Mouse (Mus musculus) frontal cortex, adult 2 months (tissue): ENCODE measurements around the gene Ppcs. TPM values are rescaled to one million over a fixed set of nuclear protein-coding genes. Genes with fewer than 3 reads are reported as not detected.
A peak's percentile ranks its signal among the peaks of the same experiment; 100 is the strongest.

ENCODE experiments used
- DNase-seq, 2 experiments: peaks; one replicate each; pipeline ENCODE4 v3.0.0; 2022; ENCODE audit warnings: low spot score in 1 of 2; ENCODE audit errors: extremely low spot score in 1 of 2
- polyA plus RNA-seq: library from polyadenylated mRNA; depleted of rRNA; stranded (reverse); fragments of >200 nt; gene quantifications from 2 replicates; pipeline ENCODE4 v1.2.3, GENCODE M21; 2012; rRNA removed

The Ppcs gene
- polyA plus RNA-seq, result 7.7 and 10.3 TPM in 2 replicates

DNA sequence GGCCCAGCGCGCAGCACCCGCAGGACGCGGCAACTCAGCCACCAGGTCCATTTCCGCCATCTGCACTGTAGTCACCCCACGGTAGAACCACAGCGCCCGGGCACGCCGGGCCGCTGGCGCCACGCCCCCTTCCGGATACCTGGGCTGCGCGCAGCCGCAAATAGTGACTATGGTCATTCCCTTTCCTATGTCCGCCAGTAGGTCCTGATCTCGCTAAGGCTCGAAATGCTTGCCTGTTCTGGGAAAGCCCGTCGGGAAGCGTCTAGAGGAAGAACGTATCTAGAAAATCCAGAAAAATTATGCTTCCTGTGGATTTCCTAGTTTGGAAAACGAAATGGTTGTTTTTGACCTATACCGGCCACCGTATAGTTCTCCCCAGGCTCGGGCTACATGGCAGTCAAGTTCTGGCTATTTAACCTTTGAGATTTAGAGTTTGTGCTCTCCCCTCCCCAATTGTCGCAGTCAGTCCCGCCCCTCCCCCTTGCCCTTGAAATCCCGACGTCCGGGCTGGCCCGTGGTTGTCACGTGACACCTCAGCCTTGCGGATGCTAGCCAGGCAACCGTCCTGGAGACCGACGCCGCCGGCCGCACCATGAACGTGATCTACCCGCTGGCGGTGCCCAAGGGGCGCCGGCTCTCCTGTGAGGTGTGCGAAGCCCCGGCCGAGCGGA, at the start of gene Ppcs, which contains the start of gene Zmynd12:
Ppcs (minus strand) TSS at position 127 of the 671 bp plus-strand sequence.
Zmynd12 (plus strand) TSS at position 521 of the 671 bp plus-strand sequence.
- DNase-seq, result peak; percentile 71 to 90

DNA sequence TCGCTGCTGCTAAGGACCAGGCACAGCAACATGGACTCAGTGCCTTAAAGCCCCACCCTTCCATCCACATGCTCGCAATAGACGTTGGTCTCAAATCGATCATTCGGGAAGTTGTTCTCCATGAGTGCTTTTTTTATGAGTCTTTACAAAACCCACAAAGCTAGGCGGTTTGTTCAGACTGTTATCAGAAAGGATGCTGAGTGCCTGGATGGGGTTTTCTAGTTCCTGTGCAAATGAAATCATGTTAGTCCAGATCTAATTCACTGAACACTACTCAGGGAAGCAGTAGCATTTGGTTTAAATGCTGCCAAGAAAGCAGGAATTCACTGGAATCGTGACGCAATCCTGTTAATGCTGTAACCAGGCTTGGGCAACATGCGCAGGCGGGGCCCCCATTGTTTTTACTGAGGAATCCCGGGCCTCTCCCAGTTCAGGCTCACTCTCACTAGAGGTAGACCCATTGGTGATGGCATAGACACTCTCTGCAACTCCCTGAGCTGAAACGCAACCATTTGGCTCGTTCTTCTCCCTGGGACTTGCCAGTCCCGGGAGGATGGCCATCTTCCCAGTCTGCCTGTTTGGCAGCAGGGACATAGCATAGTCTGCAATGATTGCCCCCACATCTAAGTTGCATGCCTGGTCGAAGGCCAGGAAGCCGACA, 45.6 kb upstream of the Ppcs start:
- peak in 1 of 2 experiments; percentile 25 for DNase-seq

- no peak for DNase-seq
Measured at GRCm38 (mm10) chr4:119465841-119466240, 43.6 kb upstream of the Ppcs start.

GRCm38 (mm10) chr4:119463756-119464419, 41.7 kb upstream of the Ppcs start:
- no peak for DNase-seq

DNA sequence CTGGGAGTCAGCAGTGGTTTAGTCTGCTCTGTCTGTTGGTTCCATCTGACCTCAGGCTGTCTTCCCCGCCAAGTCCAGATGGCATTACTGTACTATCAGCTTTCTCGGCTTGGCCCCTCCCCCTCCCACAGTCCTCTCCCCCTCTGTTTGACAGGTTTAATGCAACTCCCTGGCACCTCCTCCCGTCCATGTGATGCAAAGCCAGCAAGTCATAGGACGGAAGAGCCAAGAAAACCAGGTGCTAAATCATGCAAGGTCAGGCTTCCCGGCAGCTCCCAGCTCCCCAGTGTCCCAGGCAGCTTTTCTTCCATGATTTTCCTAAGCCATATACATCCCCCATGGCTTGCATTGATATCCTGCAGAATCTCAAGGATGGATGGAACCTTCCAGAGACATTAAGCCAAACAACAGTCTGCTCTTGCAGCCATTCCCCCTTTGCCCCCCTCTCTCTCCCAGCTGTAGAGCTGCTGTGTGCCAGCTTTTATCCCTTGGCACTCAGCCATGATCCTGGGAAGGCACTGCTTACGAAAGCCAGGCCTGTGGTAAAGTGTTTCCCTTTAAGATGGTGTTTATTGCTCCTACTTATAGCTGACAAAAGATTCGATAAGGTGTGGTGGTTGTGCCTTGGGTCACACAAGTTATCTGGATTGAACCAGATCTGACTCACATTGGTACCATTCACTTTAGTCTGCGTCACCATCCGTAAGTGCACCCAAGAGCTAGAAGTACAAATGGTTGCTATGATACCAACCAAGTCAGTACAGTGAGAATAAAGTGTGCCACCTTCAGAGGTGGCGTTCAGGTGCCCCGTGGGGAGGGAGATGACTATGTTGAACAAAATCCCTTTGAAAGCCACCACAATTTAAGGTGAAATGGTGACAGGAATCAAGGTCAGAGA, 40.9 kb upstream of the Ppcs start:
- peak in 1 of 2 experiments; percentile 28 for DNase-seq

DNA sequence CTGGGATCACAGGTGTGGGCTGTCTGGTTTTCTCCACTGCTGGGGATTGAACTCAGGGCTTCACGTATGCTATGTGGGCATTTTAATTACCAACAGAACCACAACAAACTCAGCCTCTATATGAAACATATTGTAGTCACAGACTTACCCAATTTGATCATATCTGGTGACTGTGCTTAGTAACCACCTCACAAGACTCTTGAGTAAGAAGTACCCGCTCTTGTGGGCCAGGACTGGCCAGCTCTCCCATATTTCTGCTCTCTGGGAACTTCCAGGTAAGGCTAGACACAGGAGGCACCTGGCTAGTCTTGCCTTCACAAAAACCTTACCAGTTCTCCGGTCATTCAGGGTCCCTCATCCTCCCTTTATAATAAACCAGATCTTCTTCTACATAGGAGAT, 40.2 kb upstream of the Ppcs start:
- DNase-seq, result no peak

GRCm38 (mm10) chr4:119460728-119461141, 38.5 kb upstream of the Ppcs start:
- DNase-seq, result peak; percentile 71 to 89

DNA sequence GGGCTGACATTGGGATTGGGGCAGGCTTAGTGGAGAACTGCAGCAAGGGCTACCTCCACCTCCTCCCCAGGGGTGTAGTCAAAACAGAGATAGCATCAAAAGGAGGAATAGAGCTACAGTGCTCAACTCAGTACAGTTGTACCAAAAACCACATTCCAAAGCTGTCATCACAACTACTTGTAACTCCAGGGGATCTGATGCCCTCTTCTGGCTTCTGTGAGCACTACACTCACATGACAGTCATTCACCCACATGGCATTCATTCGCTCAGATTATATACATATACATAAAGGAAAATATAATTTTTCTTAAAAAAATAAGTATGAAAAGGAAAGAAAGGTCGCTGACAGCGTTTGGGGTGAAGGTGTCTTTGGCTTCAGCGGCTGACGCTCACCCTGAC, 38.1 kb upstream of the Ppcs start:
- peak in 1 of 2 experiments; percentile 55 for DNase-seq

DNA sequence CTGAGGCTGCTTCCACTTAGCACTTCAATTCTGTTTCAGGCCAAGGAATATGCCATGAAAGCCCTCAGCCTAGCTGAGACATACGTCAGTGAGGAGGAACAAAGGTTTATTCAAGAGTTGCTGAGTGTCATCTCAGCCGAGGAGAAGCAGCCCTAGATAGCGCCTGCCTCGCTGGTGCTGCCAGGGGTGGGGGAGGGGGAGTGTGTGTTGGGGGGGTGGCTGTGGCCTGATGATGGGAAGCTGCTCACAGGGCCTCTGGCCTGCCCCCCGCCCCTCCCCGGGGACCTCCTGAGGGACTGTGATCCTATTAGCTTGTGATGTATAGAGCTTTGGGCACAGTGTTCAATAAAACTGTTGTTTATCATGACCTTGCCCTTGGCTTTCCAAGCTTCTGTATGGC, 31.3 kb upstream of the Ppcs start:
- DNase-seq, result no peak

GRCm38 (mm10) chr4:119453128-119453527, 30.9 kb upstream of the Ppcs start:
- no peak for DNase-seq

DNA sequence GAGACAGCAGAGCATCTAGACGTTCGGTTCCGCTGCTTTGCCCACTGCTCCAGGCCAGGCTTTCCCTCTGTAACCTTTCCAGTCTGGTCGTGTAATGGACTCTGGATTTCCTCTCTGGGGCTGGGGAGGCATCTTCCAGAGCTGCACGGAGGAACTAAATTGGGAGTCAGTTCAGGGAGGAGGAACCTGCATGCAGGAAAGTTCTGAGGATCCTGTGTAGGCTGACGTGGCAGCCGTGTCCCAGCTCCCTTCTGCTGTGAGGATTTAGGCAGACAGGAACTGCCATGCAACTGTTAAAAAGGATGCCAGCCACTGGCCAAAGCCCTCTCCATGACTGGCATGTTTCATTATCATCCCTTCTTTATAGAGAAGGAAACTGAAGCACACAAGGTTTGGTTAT, 28.2 kb upstream of the Ppcs start:
- no peak for DNase-seq

GRCm38 (mm10) chr4:119447786-119448185, 25.6 kb upstream of the Ppcs start:
- no peak for DNase-seq

DNA sequence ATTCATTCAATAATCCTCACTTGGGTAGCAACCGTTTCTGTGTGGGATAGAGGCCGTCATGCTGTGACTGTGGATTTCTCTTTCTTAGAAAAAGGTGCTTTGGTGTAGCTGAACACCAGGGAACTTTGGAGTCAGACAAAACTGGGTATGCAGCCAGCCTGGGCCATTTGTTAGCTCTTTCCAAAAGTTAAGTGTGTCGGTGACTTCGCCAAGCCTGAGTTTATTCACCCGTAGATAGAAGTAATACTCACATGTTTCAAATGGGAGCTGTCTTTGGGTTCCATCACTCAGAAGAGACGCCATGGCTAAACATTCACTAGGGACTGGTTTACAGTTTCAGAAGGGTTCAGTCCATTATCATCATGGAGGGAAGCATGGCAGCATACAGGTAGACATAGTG, 25.0 kb upstream of the Ppcs start:
- DNase-seq, result no peak

- no peak for DNase-seq
Measured at GRCm38 (mm10) chr4:119442539-119442938, 20.3 kb upstream of the Ppcs start.

- no peak for DNase-seq
Measured at GRCm38 (mm10) chr4:119441836-119442235, 19.6 kb upstream of the Ppcs start.

DNA sequence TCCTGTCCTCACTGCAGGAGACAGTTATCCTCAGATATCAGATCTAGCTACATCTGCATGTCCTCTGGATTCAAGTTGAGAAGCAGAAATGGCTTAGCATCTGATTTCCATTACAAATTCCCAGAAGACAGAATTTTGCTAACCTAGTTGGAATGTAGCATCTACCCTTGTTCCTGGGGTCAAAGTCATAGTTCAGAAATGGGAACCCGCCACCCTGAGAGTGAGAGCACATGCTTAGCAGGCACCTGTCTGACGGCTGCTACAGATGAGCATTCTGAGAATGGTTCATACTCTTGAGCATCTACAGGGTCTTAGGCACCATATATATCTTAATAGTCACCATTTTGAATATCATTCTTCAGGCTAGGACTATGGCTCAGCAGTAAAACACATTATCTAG, 15.7 kb upstream of the Ppcs start:
- no peak for DNase-seq

DNA sequence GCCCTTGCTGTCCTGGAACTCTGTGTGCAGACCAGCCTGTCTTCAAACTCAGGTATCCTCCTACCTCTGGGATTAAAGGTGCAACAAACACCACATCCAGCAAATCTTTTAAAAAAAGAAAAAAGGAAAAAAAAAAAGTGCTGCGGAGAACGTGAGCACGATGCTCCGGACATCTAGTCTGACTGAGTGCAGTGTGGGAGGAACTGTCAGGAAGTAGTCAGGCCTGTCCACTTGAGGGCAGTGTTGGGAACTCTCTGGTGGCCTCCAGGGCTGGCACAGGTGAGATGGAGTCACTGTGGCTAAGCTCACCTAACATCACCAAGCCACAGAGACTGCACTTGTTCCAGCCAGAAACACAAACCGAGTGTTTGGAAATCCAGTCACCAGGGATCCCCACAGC, 8.5 kb upstream of the Ppcs start:
- DNase-seq, result peak in 1 of 2 experiments; percentile 61

GRCm38 (mm10) chr4:119427680-119428079, 5.5 kb upstream of the Ppcs start:
- no peak for DNase-seq

GRCm38 (mm10) chr4:119425601-119426000, 3.4 kb upstream of the Ppcs start:
- no peak for DNase-seq

DNA sequence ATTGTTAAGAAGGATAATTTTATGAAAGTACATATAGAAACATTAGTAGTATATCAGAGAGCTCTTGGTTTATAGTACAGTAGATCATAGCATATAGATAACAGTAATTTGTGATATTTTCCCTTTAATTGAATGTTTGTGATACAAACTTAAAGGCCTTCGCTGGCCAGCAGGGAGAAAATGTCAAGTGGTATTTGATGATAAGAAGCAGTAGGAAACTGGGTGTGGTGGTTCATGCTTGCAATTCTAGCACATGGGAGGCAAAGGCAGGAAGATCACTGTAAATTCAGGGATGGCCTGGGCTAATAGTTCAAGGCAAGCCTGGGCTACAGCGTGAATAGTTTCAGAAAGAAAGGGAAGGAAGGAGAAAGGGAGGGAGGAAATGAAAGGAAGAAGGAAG, 2.9 kb upstream of the Ppcs start:
- no peak for DNase-seq

DNA sequence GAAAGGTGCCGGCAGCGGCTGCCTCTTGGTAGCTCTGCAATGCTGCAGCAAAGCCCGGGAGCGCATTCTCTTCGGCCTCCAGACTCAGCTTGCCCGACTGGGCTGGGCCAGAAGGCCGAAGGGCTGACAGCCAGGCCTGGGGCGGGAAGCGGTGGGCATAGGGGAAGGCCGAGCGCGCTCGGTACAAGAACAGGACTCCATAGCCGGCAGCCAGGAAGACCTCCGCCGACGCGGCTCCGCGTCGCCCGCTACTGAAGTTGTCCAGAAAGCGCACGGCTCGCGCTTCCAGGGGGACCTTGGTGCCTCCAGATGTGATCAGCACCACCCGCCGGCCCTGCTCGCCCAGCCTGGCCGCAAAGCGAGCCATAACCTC, 313 bp downstream of the Ppcs start:
- no peak for DNase-seq
